Mouse (Mus musculus) stomach, embryonic 14.5 days (tissue): Measurements from ENCODE around the gene Ceacam18. TPM values are rescaled to one million over a fixed set of nuclear protein-coding genes. Genes with fewer than 3 reads are reported as not detected.

ENCODE experiments used
- ATAC-seq: fragments of 200-750 bp; cut with Nextera tagmentation; 2 replicates; pipeline ENCODE4 v1.8.0; 2017; ENCODE audit warnings: low read depth, moderate TSS enrichment; ENCODE audit not compliant: insufficient number of reproducible peaks, insufficient read depth, low FRiP score
- H3K27ac ChIP-seq: fragments of 300-500 bp; sonication (generic); 2 replicates; pipeline ENCODE4 v1.5.1; 2014; ENCODE audit warnings: mild to moderate bottlenecking, low read length, moderate library complexity, mixed read lengths
- H3K27me3 ChIP-seq: fragments of 300-500 bp; sonication (generic); 2 replicates; pipeline ENCODE4 v1.6.1; 2014; ENCODE audit warnings: low read length, control low read depth, mixed read lengths; ENCODE audit not compliant: control insufficient read depth, insufficient read depth
- H3K36me3 ChIP-seq: fragments of 300-500 bp; sonication (generic); 2 replicates; pipeline ENCODE4 v1.6.1; 2014; ENCODE audit warnings: mild to moderate bottlenecking, control low read depth, low read length, moderate library complexity, mixed read lengths; ENCODE audit not compliant: control insufficient read depth, insufficient read depth
- H3K4me1 ChIP-seq: fragments of 300-500 bp; sonication (generic); 2 replicates; pipeline ENCODE4 v1.6.1; 2014; ENCODE audit warnings: low read length, control low read depth, mixed read lengths; ENCODE audit not compliant: control insufficient read depth, insufficient read depth
- H3K4me2 ChIP-seq: fragments of 300-500 bp; sonication (generic); replicated peaks from 2 replicates; pipeline ENCODE4 v1.6.1; 2014; ENCODE audit warnings: low read depth, low read length, control low read depth
- H3K4me3 ChIP-seq: fragments of 300-500 bp; sonication (generic); 2 replicates; pipeline ENCODE4 v1.5.1; 2014; ENCODE audit warnings: low read depth, low read length, control low read depth
- H3K9ac ChIP-seq: fragments of 300-500 bp; sonication (generic); replicated peaks from 2 replicates; pipeline ENCODE4 v1.6.1; 2014; ENCODE audit warnings: low read depth, mild to moderate bottlenecking, control low read depth, low read length, moderate library complexity, mixed read lengths
- H3K9me3 ChIP-seq: fragments of 300-500 bp; sonication (generic); 2 replicates; pipeline ENCODE4 v1.6.1; 2016; ENCODE audit warnings: low read depth, low read length, control low read depth; ENCODE audit not compliant: control insufficient read depth
- WGBS: fragments of 180-500 bp; shearing (Covaris S2); extraction: QIAGEN DNeasy Blood & Tissue Kit; methylation state at CpG from one replicate; pipeline ENCODE4 v1.1.7; 2014; 5-methylcytosine and 5-hydroxymethylcytosine counted together
- polyA plus RNA-seq: library from polyadenylated mRNA; unstranded; fragments of >200 nt; fragmentation: Nextera tagmentation; extraction: Ambion mirVana; gene quantifications from 2 replicates; pipeline ENCODE4 v1.2.1, GENCODE M21; 2014

Ceacam18 gene
- polyA plus RNA-seq = 0.17 TPM in 1 of 2 replicates, not detected in the other

GRCm38 (mm10) chr7:43634500-43634899, at the start of gene Ceacam18:
Gene Ceacam18, plus strand, starts transcription at chr7:43634707.
- H3K4me3 ChIP-seq = no peak within 1 kb of the TSS
- 60% methylated on average over 6 of the region's 6 CpGs for WGBS
- H3K4me1 ChIP-seq = no peaks in the 10 kb centered on the region
- no peaks in the 10 kb centered on the region for H3K36me3 ChIP-seq
- ATAC-seq = no peak
- no peak within 1 kb of the TSS for H3K9ac ChIP-seq
- no peaks in the 10 kb centered on the region for H3K27me3 ChIP-seq
- H3K9me3 ChIP-seq = no peaks in the 10 kb centered on the region
- H3K27ac ChIP-seq = no peak within 1 kb of the TSS
- no peak within 1 kb of the TSS for H3K4me2 ChIP-seq

GRCm38 (mm10) chr7:43584790-43585189, 49.7 kb upstream of the Ceacam18 start:
- peaks cover 45% of the 10 kb centered on the region for H3K36me3 ChIP-seq
- H3K4me2 ChIP-seq = no peak overlapping the region
- no peaks in the 10 kb centered on the region for H3K9me3 ChIP-seq
- no peak overlapping the region for H3K4me3 ChIP-seq
- H3K4me1 ChIP-seq = peaks cover 4% of the 10 kb centered on the region; the same call in 1 of the 2 replicates
- ATAC-seq = no peak
- 93% methylated on average over 5 of the region's 5 CpGs for WGBS
- H3K27me3 ChIP-seq = no peaks in the 10 kb centered on the region
- H3K9ac ChIP-seq = no peak overlapping the region
- H3K27ac ChIP-seq = no peak overlapping the region

DNA sequence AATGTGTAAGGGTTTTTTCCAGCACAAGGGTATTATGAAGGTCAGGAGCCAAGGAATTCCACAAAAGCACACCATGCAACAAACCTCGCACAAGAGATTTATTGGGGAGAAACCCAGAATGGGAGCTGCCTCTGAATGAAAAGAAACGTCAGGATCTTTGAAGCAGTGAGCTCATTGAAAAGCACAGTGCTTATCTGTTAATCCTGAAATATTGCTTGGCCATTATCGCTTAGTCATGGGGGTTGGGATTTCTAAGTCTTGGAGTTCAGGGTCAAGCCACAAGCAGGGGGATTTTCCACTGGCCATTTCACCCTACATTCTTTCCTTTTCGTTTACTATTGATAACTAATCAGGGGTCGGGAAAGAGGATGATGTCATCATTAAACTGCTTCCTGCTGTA, 32.6 kb upstream of the Ceacam18 start:
- Histone ChIP-seq H3K4me3 (no peak overlapping the region), H3K4me2 (no peak overlapping the region), H3K36me3 (no peaks in the 10 kb centered on the region), H3K27me3 (no peaks in the 10 kb centered on the region), H3K27ac (no peak overlapping the region), H3K4me1 (no peaks in the 10 kb centered on the region), H3K9ac (no peak overlapping the region), H3K9me3 (no peaks in the 10 kb centered on the region)
- no peak for ATAC-seq
- WGBS = 20% methylated on average over 5 of the region's 5 CpGs

DNA sequence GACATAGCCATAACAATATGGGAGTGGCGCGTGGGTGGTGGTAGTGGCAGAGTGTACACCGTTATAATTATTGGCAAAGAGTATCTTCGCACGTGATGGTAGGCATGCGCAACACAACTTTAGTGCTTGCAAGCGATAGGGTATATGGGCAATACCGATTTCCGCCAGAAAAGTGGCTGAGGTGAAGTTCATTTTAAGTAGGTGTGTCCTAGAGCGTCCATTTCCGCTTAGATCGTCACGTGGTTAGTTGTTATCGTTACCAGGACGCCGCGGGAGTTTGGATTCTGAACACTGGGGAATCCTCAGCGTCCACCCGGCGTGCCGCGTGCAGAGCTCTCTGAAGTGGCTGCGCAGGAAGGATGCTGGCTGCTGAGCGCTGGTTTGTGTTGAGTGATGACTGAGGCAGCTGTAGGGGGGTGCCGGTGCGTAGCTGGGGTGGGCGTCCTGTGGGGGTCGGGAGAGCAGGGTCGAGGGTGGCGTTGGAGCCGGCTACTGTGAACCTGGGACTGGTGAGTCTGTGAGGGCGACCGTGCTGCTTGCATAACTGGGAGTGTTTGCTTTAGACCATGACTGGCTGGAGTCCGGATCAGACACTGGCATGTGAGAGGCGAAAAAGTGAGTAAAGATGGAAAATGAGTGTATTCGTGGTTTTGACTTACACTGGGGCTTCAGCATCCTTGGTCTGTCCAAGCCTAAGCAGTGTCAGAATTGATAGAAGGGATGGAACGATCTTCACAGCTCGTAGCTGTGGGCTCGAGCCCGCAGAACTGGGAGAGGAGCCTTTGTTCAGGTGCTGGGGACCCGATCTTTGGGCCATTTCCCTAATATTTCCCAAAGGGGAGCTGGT, 27.4 kb upstream of the Ceacam18 start, which contains the start of gene Zfp819:
Zfp819 (plus strand) TSS at position 274 of the 847 bp plus-strand sequence.
- Histone ChIP-seq H3K9me3 (no peaks in the 10 kb centered on the region), H3K4me1 (no peaks in the 10 kb centered on the region), H3K4me3 (peak within 1 kb of the TSS; percentile 31), H3K27me3 (no peaks in the 10 kb centered on the region), H3K4me2 (peak within 1 kb of the TSS; percentile 61), H3K27ac (no peak within 1 kb of the TSS), H3K9ac (no peak within 1 kb of the TSS), H3K36me3 (no peaks in the 10 kb centered on the region)
- ATAC-seq = peak; percentile 82
- WGBS = 14% methylated on average over 41 of the region's 41 CpGs

- no peaks in the 10 kb centered on the region for H3K4me1 ChIP-seq
- H3K36me3 ChIP-seq = no peaks in the 10 kb centered on the region
- H3K4me2 ChIP-seq = no peak overlapping the region
- no peaks in the 10 kb centered on the region for H3K9me3 ChIP-seq
- no peak for ATAC-seq
- no peaks in the 10 kb centered on the region for H3K27me3 ChIP-seq
- no peak overlapping the region for H3K27ac ChIP-seq
- H3K4me3 ChIP-seq = no peak overlapping the region
- WGBS = 37% methylated on average over 5 of the region's 5 CpGs
- no peak overlapping the region for H3K9ac ChIP-seq
Observed at GRCm38 (mm10) chr7:43607743-43608287, 26.7 kb upstream of the Ceacam18 start.

GRCm38 (mm10) chr7:43608316-43608824, 26.1 kb upstream of the Ceacam18 start:
- ATAC-seq = no peak
- no peak overlapping the region for H3K27ac ChIP-seq
- no peaks in the 10 kb centered on the region for H3K36me3 ChIP-seq
- no peak overlapping the region for H3K4me3 ChIP-seq
- no peak overlapping the region for H3K4me2 ChIP-seq
- 66% methylated on average over 7 of the region's 7 CpGs for WGBS
- H3K9me3 ChIP-seq = no peaks in the 10 kb centered on the region
- H3K27me3 ChIP-seq = no peaks in the 10 kb centered on the region
- H3K9ac ChIP-seq = no peak overlapping the region
- H3K4me1 ChIP-seq = no peaks in the 10 kb centered on the region

DNA sequence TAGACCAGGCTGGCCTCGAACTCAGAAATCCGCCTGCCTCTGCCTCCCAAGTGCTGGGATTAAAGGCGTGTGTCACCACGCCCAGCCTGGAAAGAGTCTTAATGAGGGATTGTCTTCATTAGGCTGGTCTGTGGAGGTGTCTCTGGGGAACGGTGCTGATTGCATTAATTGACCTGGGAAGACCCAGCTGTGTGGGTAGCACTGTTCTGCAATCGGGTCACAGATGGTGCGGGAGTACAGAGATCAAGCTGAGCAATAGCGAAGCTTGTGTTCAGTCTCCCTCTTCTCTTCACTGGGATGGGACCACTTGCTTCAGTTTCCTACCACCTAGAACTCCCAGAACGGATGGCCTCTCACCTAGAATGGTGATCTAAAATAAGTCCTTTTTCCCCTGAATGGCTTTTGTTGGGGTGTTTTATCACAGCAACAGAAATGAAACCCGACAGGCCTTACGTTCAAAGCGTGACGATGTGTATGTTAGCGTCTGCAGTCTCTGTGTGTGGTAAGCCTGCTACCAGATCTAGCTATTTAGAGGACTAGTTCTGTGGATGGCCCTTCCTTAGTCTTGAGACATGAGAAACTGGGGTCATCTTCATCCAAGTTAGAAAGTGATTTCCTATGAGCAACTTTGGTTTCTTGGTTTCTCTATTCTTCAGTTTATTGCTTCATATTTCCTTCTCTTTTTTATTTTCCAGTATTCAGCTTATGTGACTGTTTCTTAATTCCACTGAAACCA, 20.5 kb upstream of the Ceacam18 start:
- Histone ChIP-seq H3K4me1 (no peaks in the 10 kb centered on the region), H3K27me3 (no peaks in the 10 kb centered on the region), H3K9ac (no peak overlapping the region), H3K4me2 (no peak overlapping the region), H3K4me3 (no peak overlapping the region), H3K27ac (no peak overlapping the region), H3K36me3 (no peaks in the 10 kb centered on the region), H3K9me3 (no peaks in the 10 kb centered on the region)
- no peak for ATAC-seq
- 91% methylated on average over 14 of the region's 14 CpGs for WGBS

DNA sequence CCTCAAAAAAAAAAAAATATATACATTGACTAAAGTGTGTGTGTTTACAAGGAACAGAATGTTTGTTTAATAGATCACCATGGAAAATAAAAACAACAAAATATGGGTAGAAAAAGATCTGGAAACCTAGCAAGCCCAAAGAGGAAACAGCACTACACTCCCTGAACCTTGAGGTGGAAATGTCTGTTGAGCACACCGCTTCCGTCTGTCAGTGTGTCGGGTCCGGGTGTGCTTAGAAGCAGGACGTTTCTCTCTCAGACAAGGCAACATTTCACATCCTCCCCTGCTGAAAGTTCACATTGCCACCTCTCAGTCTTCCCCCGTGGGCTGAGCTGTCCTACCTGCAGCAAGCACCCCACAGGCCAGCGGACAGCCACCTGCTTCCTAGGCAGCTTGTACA, 11.6 kb upstream of the Ceacam18 start:
- H3K4me2 ChIP-seq = no peak overlapping the region
- H3K9me3 ChIP-seq = no peaks in the 10 kb centered on the region
- no peaks in the 10 kb centered on the region for H3K27me3 ChIP-seq
- no peak overlapping the region for H3K27ac ChIP-seq
- no peaks in the 10 kb centered on the region for H3K4me1 ChIP-seq
- H3K4me3 ChIP-seq = no peak overlapping the region
- H3K36me3 ChIP-seq = no peaks in the 10 kb centered on the region
- 77% methylated on average over 7 of the region's 7 CpGs for WGBS
- ATAC-seq = no peak
- H3K9ac ChIP-seq = no peak overlapping the region
